Mouse (Mus musculus) C2C12 (cell line): ENCODE measurements at regions not wholly inside any gene's neighbourhood (a gene's known extent, or its start where the extent isn't known, plus 50 kb on each side); places are given as distances from the start of the nearest gene placed in this dataset.

Experiments
- CEBPB ChIP-seq: IDR thresholded peaks from one replicate; pipeline ENCODE4 v1.6.1; 2011; ENCODE audit warnings: low read depth, mild to moderate bottlenecking, control low read depth, moderate library complexity
- CTCF ChIP-seq: IDR thresholded peaks from one replicate; pipeline ENCODE4 v1.5.1; 2011; ENCODE audit not compliant: control insufficient read depth, insufficient read depth, insufficient read length
- FOSL1 ChIP-seq: IDR thresholded peaks from one replicate; pipeline ENCODE4 v1.8.0; 2011; ENCODE audit warnings: mild to moderate bottlenecking, low read length; ENCODE audit not compliant: poor library complexity, insufficient read depth, severe bottlenecking
- MAX ChIP-seq: IDR thresholded peaks from one replicate; pipeline ENCODE4 v1.6.1; 2011; ENCODE audit warnings: mild to moderate bottlenecking, control low read depth
- MYOD1 ChIP-seq: IDR thresholded peaks from one replicate; pipeline ENCODE4 v1.6.1; 2011; ENCODE audit warnings: low read depth; ENCODE audit not compliant: control insufficient read depth, insufficient read length
- MYOG ChIP-seq: IDR thresholded peaks from one replicate; pipeline ENCODE4 v1.6.1; 2011; ENCODE audit not compliant: control insufficient read depth, insufficient read length; ENCODE audit errors: extremely low read depth
- USF1 ChIP-seq: IDR thresholded peaks from one replicate; pipeline ENCODE4 v1.6.1; 2011; ENCODE audit warnings: low read depth, mild to moderate bottlenecking, control low read depth, moderate library complexity

DNA sequence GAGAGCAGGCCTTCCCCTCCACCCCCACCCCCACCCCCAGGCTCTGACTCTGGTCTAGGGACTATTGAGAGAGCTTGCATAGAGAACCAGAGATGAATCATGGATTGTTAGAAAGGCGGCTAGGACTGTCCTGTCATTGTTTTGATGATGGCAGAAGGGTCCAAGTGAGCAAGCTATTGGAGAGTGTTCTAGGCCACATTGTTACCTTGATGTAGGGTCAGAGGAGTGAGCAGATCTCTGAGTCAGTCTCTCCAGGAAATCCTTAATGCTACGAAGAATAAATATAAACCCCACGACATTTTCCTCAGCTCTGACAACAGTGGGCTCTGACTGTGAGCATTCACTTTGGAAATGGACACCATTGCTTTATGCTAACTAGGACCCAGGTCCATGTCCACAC is 144.9 kb downstream of the Hibadh start:
- TF ChIP-seq CTCF (no peak), MYOD1 (no peak), FOSL1 (no peak), MAX (no peak), USF1 (no peak), CEBPB (no peak), MYOG (no peak)
